Mouse (Mus musculus) MEL (cell line): ENCODE measurements around the gene Plekha7. TPM values are rescaled to one million over a fixed set of nuclear protein-coding genes. Genes with fewer than 3 reads are reported as not detected.

Source experiments
- DNase-seq: peaks from one replicate; pipeline ENCODE4 v3.0.0; 2011; ENCODE audit warnings: low read depth, low spot score
- H3K27ac ChIP-seq: 2 replicates; pipeline ENCODE4 v1.5.1; 2012; ENCODE audit warnings: low read depth, mild to moderate bottlenecking, control low read depth, low read length, moderate library complexity; ENCODE audit not compliant: control insufficient read depth
- H3K27me3 ChIP-seq, 2 experiments: fragments of 150-350 bp in 1 of 2; sonication (generic) in 1 of 2; 2 replicates each; pipeline ENCODE4 v1.6.1; 2012; ENCODE audit warnings: low read length in 2 of 2, mild to moderate bottlenecking in 2 of 2, improper control_type of control experiment in 1 of 2, moderate library complexity in 1 of 2; ENCODE audit not compliant: insufficient read depth in 2 of 2, control insufficient read depth in 1 of 2
- H3K36me3 ChIP-seq, 2 experiments: 2 replicates each; pipeline ENCODE4 v1.6.1; 2012 to 2014; ENCODE audit warnings: low read length in 2 of 2, improper control_type of control experiment in 1 of 2, inconsistent platforms in 1 of 2, mild to moderate bottlenecking in 1 of 2; ENCODE audit not compliant: insufficient read depth in 2 of 2, control insufficient read depth in 1 of 2
- H3K4me1 ChIP-seq, 2 experiments: fragments of 150-350 bp in 1 of 2; sonication (generic) in 1 of 2; 2 replicates each; pipeline ENCODE4 v1.6.1; 2012; ENCODE audit warnings: low read length in 2 of 2, improper control_type of control experiment in 1 of 2, mild to moderate bottlenecking in 1 of 2; ENCODE audit not compliant: insufficient read depth in 2 of 2, control insufficient read depth in 1 of 2
- H3K4me3 ChIP-seq, 2 experiments: fragments of 150-350 bp in 1 of 2; sonication (generic) in 1 of 2; 2 replicates each; pipeline ENCODE4 v1.5.1; 2012; ENCODE audit warnings: low read depth in 2 of 2, low read length in 2 of 2, mild to moderate bottlenecking in 2 of 2, moderate library complexity in 2 of 2, control low read depth in 1 of 2, improper control_type of control experiment in 1 of 2; ENCODE audit not compliant: control insufficient read depth in 1 of 2, insufficient read depth in 1 of 2
- H3K79me2 ChIP-seq: 2 replicates; pipeline ENCODE4 v1.6.1; 2012; ENCODE audit warnings: mild to moderate bottlenecking, low read length, moderate library complexity; ENCODE audit not compliant: control insufficient read depth, poor library complexity, insufficient read depth
- H3K9ac ChIP-seq: 2 replicates; pipeline ENCODE4 v1.6.1; 2012; ENCODE audit warnings: low read depth, mild to moderate bottlenecking, control low read depth, low read length, moderate library complexity; ENCODE audit not compliant: control insufficient read depth, poor library complexity, severe bottlenecking
- H3K9me3 ChIP-seq: fragments of 150-350 bp; sonication (generic); replicated peaks from 2 replicates; pipeline ENCODE4 v1.6.1; 2012; ENCODE audit warnings: mild to moderate bottlenecking, low read length, improper control_type of control experiment, moderate library complexity; ENCODE audit not compliant: insufficient read depth
- BHLHE40 ChIP-seq: IDR thresholded peaks from 2 replicates; pipeline ENCODE4 v1.6.1; 2012; ENCODE audit warnings: low read depth, mild to moderate bottlenecking, inconsistent platforms, low read length, improper control_type of control experiment, borderline replicate concordance
- CHD1 ChIP-seq: IDR thresholded peaks from 2 replicates; pipeline ENCODE4 v1.6.1; 2012; ENCODE audit warnings: low read depth, mild to moderate bottlenecking, inconsistent platforms, low read length, improper control_type of control experiment
- CHD2 ChIP-seq: IDR thresholded peaks from 2 replicates; pipeline ENCODE4 v1.6.1; 2011; ENCODE audit warnings: low read length, improper control_type of control experiment
- CTCF ChIP-seq, 3 experiments: IDR thresholded peaks in 2 of 3; conservative IDR thresholded peaks in 1 of 3; 2 replicates each; pipeline ENCODE4 v1.5.1; 2011 to 2012; ENCODE audit warnings: low read length in 3 of 3, low read depth in 2 of 3, mild to moderate bottlenecking in 2 of 3, improper control_type of control experiment in 1 of 3, inconsistent platforms in 1 of 3, mixed read lengths in 1 of 3, moderate library complexity in 1 of 3; ENCODE audit not compliant: control insufficient read depth in 1 of 3, insufficient read depth in 1 of 3, poor library complexity in 1 of 3, severe bottlenecking in 1 of 3
- E2F4 ChIP-seq: IDR thresholded peaks from 2 replicates; pipeline ENCODE4 v1.6.1; 2011; ENCODE audit warnings: low read depth, low read length, improper control_type of control experiment, borderline replicate concordance
- ELF1 ChIP-seq: IDR thresholded peaks from 2 replicates; pipeline ENCODE4 v1.6.1; 2014; ENCODE audit warnings: low read depth, mild to moderate bottlenecking, inconsistent platforms, low read length, improper control_type of control experiment, moderate library complexity
- EP300 ChIP-seq, 2 experiments: IDR thresholded peaks; 2 replicates each; pipeline ENCODE4 v1.6.1; 2011; ENCODE audit warnings: improper control_type of control experiment in 2 of 2, low read length in 2 of 2, low read depth in 1 of 2, mild to moderate bottlenecking in 1 of 2
- ETS1 ChIP-seq: IDR thresholded peaks from 2 replicates; pipeline ENCODE4 v1.6.1; 2012; ENCODE audit warnings: low read depth, mild to moderate bottlenecking, inconsistent platforms, low read length, improper control_type of control experiment, moderate library complexity
- GABPA ChIP-seq: IDR thresholded peaks from 2 replicates; pipeline ENCODE4 v1.6.1; 2012; ENCODE audit warnings: low read depth, mild to moderate bottlenecking, inconsistent platforms, low read length, improper control_type of control experiment, moderate library complexity
- HCFC1 ChIP-seq: IDR thresholded peaks from 2 replicates; pipeline ENCODE4 v1.6.1; 2012; ENCODE audit warnings: low read depth, mild to moderate bottlenecking, inconsistent platforms, low read length, improper control_type of control experiment, moderate library complexity
- JUND ChIP-seq: IDR thresholded peaks from 2 replicates; pipeline ENCODE4 v1.6.1; 2011; ENCODE audit warnings: low read depth, mild to moderate bottlenecking, improper control_type of control experiment, low read length
- KAT2A ChIP-seq: conservative IDR thresholded peaks from 2 replicates; pipeline ENCODE4 v1.6.1; 2012; ENCODE audit warnings: low read depth, low read length, improper control_type of control experiment, inconsistent platforms
- MAX ChIP-seq: IDR thresholded peaks from 2 replicates; pipeline ENCODE4 v1.6.1; 2011; ENCODE audit warnings: low read length, improper control_type of control experiment
- MAZ ChIP-seq: IDR thresholded peaks from 2 replicates; pipeline ENCODE4 v1.6.1; 2012; ENCODE audit warnings: low read depth, mild to moderate bottlenecking, inconsistent platforms, low read length, improper control_type of control experiment
- MEF2A ChIP-seq: IDR thresholded peaks from 2 replicates; pipeline ENCODE4 v1.6.1; 2014; ENCODE audit warnings: low read depth, mild to moderate bottlenecking, inconsistent platforms, low read length, improper control_type of control experiment; ENCODE audit not compliant: poor library complexity, insufficient replicate concordance, severe bottlenecking; ENCODE audit errors: extremely low read depth
- MXI1 ChIP-seq: IDR thresholded peaks from 2 replicates; pipeline ENCODE4 v1.6.1; 2011; ENCODE audit warnings: mild to moderate bottlenecking, low read depth, low read length, improper control_type of control experiment
- MYB ChIP-seq: IDR thresholded peaks from 2 replicates; pipeline ENCODE4 v1.6.1; 2011; ENCODE audit warnings: mild to moderate bottlenecking, low read depth, low read length, improper control_type of control experiment
- MYC ChIP-seq: IDR thresholded peaks from 2 replicates; pipeline ENCODE4 v1.6.1; 2011; ENCODE audit warnings: low read depth, mild to moderate bottlenecking, low read length, improper control_type of control experiment, moderate library complexity
- NRF1 ChIP-seq: IDR thresholded peaks from 2 replicates; pipeline ENCODE4 v1.6.1; 2014; ENCODE audit warnings: low read depth, mild to moderate bottlenecking, inconsistent platforms, low read length, improper control_type of control experiment, moderate library complexity; ENCODE audit not compliant: poor library complexity, insufficient read depth, severe bottlenecking
- POLR2A ChIP-seq, 2 experiments: IDR thresholded peaks; 2 replicates each; pipeline ENCODE4 v1.6.1; 2011 to 2012; ENCODE audit warnings: low read length in 2 of 2, mild to moderate bottlenecking in 2 of 2, control low read depth in 1 of 2, improper control_type of control experiment in 1 of 2, low read depth in 1 of 2, moderate library complexity in 1 of 2; ENCODE audit not compliant: control insufficient read depth in 1 of 2, insufficient read depth in 1 of 2, poor library complexity in 1 of 2
- POLR2AphosphoS2 ChIP-seq: IDR thresholded peaks from 2 replicates; pipeline ENCODE4 v1.6.1; 2011; ENCODE audit warnings: low read length, improper control_type of control experiment
- POLR2AphosphoS5 ChIP-seq: IDR thresholded peaks from 2 replicates; pipeline ENCODE4 v1.6.1; 2012; ENCODE audit warnings: low read depth, borderline replicate concordance, mild to moderate bottlenecking, inconsistent platforms, low read length, moderate library complexity, mixed read lengths
- RAD21 ChIP-seq: IDR thresholded peaks from 2 replicates; pipeline ENCODE4 v1.6.1; 2011; ENCODE audit warnings: mild to moderate bottlenecking, low read depth, low read length, improper control_type of control experiment
- SMC3 ChIP-seq: IDR thresholded peaks from 2 replicates; pipeline ENCODE4 v1.6.1; 2011; ENCODE audit warnings: low read depth, low read length, improper control_type of control experiment
- TAL1 ChIP-seq: IDR thresholded peaks from 2 replicates; pipeline ENCODE4 v1.6.1; 2012; ENCODE audit warnings: mild to moderate bottlenecking, inconsistent platforms, low read length, moderate library complexity, mixed read lengths
- TBP ChIP-seq: IDR thresholded peaks from 2 replicates; pipeline ENCODE4 v1.8.0; 2011; ENCODE audit warnings: low read depth, low read length, improper control_type of control experiment
- UBTF ChIP-seq: IDR thresholded peaks from 2 replicates; pipeline ENCODE4 v1.6.1; 2012; ENCODE audit warnings: low read depth, mild to moderate bottlenecking, inconsistent platforms, low read length, improper control_type of control experiment, moderate library complexity, borderline replicate concordance; ENCODE audit not compliant: insufficient read depth
- USF1 ChIP-seq: IDR thresholded peaks from 2 replicates; pipeline ENCODE4 v1.6.1; 2014; ENCODE audit warnings: low read depth, mild to moderate bottlenecking, inconsistent platforms, low read length, improper control_type of control experiment, moderate library complexity
- USF2 ChIP-seq, 2 experiments: IDR thresholded peaks; 2 replicates each; pipeline ENCODE4 v1.6.1; 2011 to 2012; ENCODE audit warnings: improper control_type of control experiment in 2 of 2, low read length in 2 of 2, borderline replicate concordance in 1 of 2, inconsistent platforms in 1 of 2, low read depth in 1 of 2, mild to moderate bottlenecking in 1 of 2; ENCODE audit not compliant: insufficient read depth in 1 of 2
- ZC3H11A ChIP-seq: IDR thresholded peaks from 2 replicates; pipeline ENCODE4 v1.6.1; 2012; ENCODE audit warnings: low read depth, mild to moderate bottlenecking, inconsistent platforms, low read length, improper control_type of control experiment
- ZKSCAN1 ChIP-seq: IDR thresholded peaks from 2 replicates; pipeline ENCODE4 v1.6.1; 2012; ENCODE audit warnings: low read depth, mild to moderate bottlenecking, inconsistent platforms, low read length, improper control_type of control experiment, moderate library complexity
- ZMIZ1 ChIP-seq: IDR thresholded peaks from 2 replicates; pipeline ENCODE4 v1.6.1; 2012; ENCODE audit warnings: low read depth, mild to moderate bottlenecking, inconsistent platforms, low read length, improper control_type of control experiment, moderate library complexity
- ZNF384 ChIP-seq: IDR thresholded peaks from 2 replicates; pipeline ENCODE4 v1.6.1; 2012; ENCODE audit warnings: low read depth, mild to moderate bottlenecking, inconsistent platforms, low read length, improper control_type of control experiment
- polyA plus RNA-seq, 2 experiments: library from polyadenylated mRNA; stranded (reverse) in 1 of 2; unstranded in 1 of 2; fragments of >175 nt in 1 of 2; fragments of >200 nt in 1 of 2; gene quantifications; 2 replicates each; pipeline versions ENCODE4 v1.2.1 to v1.2.4; 2012; ENCODE audit warnings: low replicate concordance in 2 of 2, low read depth in 1 of 2; ENCODE audit not compliant: insufficient read length in 2 of 2, insufficient read depth in 1 of 2, missing spikeins in 1 of 2
- total RNA-seq: library from RNA; depleted of rRNA; stranded (reverse); fragments of 300-350 nt; gene quantifications from 2 replicates; pipeline ENCODE4 v1.2.3, GENCODE M21; 2012

The Plekha7 gene
- total and polyA plus RNA-seq, 3 experiments: 4.4 to 14.5 TPM; not detected in 1

DNA sequence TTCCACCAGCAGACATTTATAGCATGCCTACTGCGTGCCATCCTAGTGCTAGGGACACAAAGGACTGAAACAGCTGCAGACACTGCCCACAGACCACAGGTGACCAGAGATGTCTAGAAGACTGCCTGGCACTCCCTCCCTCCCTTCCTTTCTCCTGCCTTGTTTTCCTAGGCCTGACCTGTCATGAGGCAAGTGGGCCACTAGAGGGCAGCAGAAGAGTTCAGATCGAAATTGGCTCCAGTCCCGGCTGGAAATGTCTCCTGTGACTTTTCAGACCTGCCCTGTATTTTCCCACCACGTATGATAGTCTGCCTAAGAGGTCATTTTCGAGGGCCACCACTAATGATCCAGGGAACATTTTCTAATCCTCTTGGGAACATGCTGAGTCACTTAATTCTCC, 176.1 kb downstream of the Plekha7 start (continued):
- TF ChIP-seq ZMIZ1 (no peak), CHD2 (no peak), POLR2A (IDR thresholded peaks at IDR 0.05; ENCODE audit: control insufficient read depth in 1 of 2, insufficient read depth in 1 of 2, low read depth in 1 of 2, low read length in 2 of 2, poor library complexity in 1 of 2) (no peak), MAZ (peak; percentile 46; the same call in 1 of the 2 replicates), GABPA (no peak), SMC3 (peak; percentile 64), UBTF (no peak), MXI1 (0 out of 2 replicates have a peak, but pooled peaks have one; percentile 28), BHLHE40 (peak; percentile 12; the same call in 1 of the 2 replicates), MEF2A (no peak), ZKSCAN1 (no peak), USF1 (no peak)

DNA sequence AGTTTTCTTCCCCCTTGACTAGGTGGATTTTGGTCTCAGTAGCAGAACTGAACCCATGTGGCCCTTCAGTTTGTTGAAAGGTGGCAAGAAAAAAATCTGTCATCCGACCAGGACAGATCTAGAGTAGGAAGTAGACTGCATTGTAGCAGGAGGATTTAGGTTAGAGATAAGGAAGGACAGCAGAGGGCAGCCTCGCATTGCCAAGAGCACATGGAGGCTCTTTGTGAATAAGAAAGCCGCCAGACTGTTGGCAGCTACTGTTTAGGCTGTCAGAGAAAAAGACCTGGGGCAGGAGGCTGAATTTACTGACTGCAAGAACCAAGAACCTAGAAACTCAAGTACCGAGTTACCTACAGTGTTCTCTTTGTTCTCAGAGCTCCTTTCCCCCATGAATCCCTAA, 176.8 kb downstream of the Plekha7 start:
- Histone ChIP-seq H3K27ac (no peak overlapping the region), H3K9ac (peak overlapping the region; percentile 40), H3K9me3 (no peaks in the 10 kb centered on the region), H3K27me3 (no peaks in the 10 kb centered on the region), H3K79me2 (no peaks in the 10 kb centered on the region), H3K4me3 (no peak overlapping the region), H3K4me1 (peaks cover 4 to 6% of the 10 kb centered on the region in 2 experiments; a peak in 2 of 4 replicates), H3K36me3 (peaks cover 0 to 7% of the 10 kb centered on the region in 2 experiments; a peak in 2 of 4 replicates)
- peak; percentile 70 for DNase-seq
- no peak for TF ChIP-seq JUND
- peak in 2 of 3 experiments; percentile 44 to 58; a peak in 3 of 6 replicates for TF ChIP-seq CTCF (IDR thresholded peaks at IDR 0.05 in 2 of 3, conservative IDR thresholded peaks at IDR 0.05 in 1 of 3; ENCODE audit: control insufficient read depth in 1 of 3, insufficient read depth in 1 of 3, low read depth in 2 of 3, low read length in 3 of 3, poor library complexity in 1 of 3, severe bottlenecking in 1 of 3)
- TF ChIP-seq POLR2A (IDR thresholded peaks at IDR 0.05; ENCODE audit: control insufficient read depth in 1 of 2, insufficient read depth in 1 of 2, low read depth in 1 of 2, low read length in 2 of 2, poor library complexity in 1 of 2): no peak
- no peak for TF ChIP-seq ZKSCAN1
- TF ChIP-seq NRF1: no peak
- TF ChIP-seq MEF2A: no peak
- no peak for TF ChIP-seq BHLHE40
- TF ChIP-seq SMC3: peak; percentile 45
- TF ChIP-seq EP300 (IDR thresholded peaks at IDR 0.05; ENCODE audit: low read depth in 1 of 2, low read length in 2 of 2): no peak
- no peak for TF ChIP-seq E2F4
- peak; percentile 50; the same call in 1 of the 2 replicates for TF ChIP-seq ELF1
- no peak for TF ChIP-seq ETS1
- TF ChIP-seq MAX: peak; percentile 88
- TF ChIP-seq POLR2AphosphoS5: no peak
- no peak for TF ChIP-seq HCFC1
- no peak for TF ChIP-seq TBP
- TF ChIP-seq CHD1: no peak
- peak; percentile 51 for TF ChIP-seq RAD21
- no peak for TF ChIP-seq ZC3H11A
- TF ChIP-seq UBTF: no peak
- TF ChIP-seq ZNF384: no peak; the same call in 1 of the 2 replicates
- no peak for TF ChIP-seq MAZ
- no peak for TF ChIP-seq KAT2A
- no peak for TF ChIP-seq POLR2AphosphoS2
- TF ChIP-seq TAL1: no peak
- no peak for TF ChIP-seq MYB
- TF ChIP-seq GABPA: no peak
- no peak for TF ChIP-seq USF2 (IDR thresholded peaks at IDR 0.05; ENCODE audit: borderline replicate concordance in 1 of 2, insufficient read depth in 1 of 2, low read depth in 1 of 2, low read length in 2 of 2)
- TF ChIP-seq MYC: peak; percentile 78
